Mouse (Mus musculus): ENCODE data around the gene A130010J15Rik.

GRCm38 (mm10) chr1:193133726-193134125 lies 34.1 kb upstream of the A130010J15Rik start:
- TF ChIP-seq CTCF (IDR thresholded peaks at IDR 0.05; ENCODE audit: control insufficient read depth, insufficient read depth, insufficient read length) (no peak), USF1 (IDR thresholded peaks at IDR 0.05; ENCODE audit: low read depth) (no peak), MAX (IDR thresholded peaks at IDR 0.05) (no peak)

Data from C2C12 (cell line).